Mouse (Mus musculus) neural tube, embryonic 11.5 days (tissue): ENCODE measurements around the gene Aars2. TPM values are rescaled to one million over a fixed set of nuclear protein-coding genes. Genes with fewer than 3 reads are reported as not detected.
A peak's percentile ranks its signal among the peaks of the same experiment; 100 is the strongest.

ENCODE experiments used
- ATAC-seq: fragments of 200-750 bp; cut with Nextera tagmentation; 2 replicates; pipeline ENCODE4 v1.8.0; 2017; ENCODE audit warnings: moderate number of reproducible peaks, mild to moderate bottlenecking, moderate TSS enrichment, moderate library complexity; ENCODE audit not compliant: insufficient read depth, low FRiP score, low TSS enrichment
- DNase-seq: peaks from one replicate; pipeline ENCODE4 v3.0.0-alpha.2; 2015; ENCODE audit warnings: low spot score
- H3K27ac ChIP-seq: fragments of 300-500 bp; sonication (generic); 2 replicates; pipeline ENCODE4 v1.5.1; 2014; ENCODE audit warnings: low read depth, mild to moderate bottlenecking, low read length
- H3K27me3 ChIP-seq: fragments of 300-500 bp; sonication (generic); 2 replicates; pipeline ENCODE4 v1.6.1; 2014; ENCODE audit warnings: mild to moderate bottlenecking, low read length, mixed read lengths; ENCODE audit not compliant: control insufficient read depth, insufficient read depth
- H3K36me3 ChIP-seq: fragments of 300-500 bp; sonication (generic); 2 replicates; pipeline ENCODE4 v1.6.1; 2014; ENCODE audit warnings: mild to moderate bottlenecking, low read length, moderate library complexity, mixed read lengths; ENCODE audit not compliant: control insufficient read depth, insufficient read depth
- H3K4me1 ChIP-seq: fragments of 300-500 bp; sonication (generic); 2 replicates; pipeline ENCODE4 v1.6.1; 2014; ENCODE audit warnings: low read length, mixed read lengths; ENCODE audit not compliant: control insufficient read depth, insufficient read depth
- H3K4me2 ChIP-seq: fragments of 300-500 bp; sonication (generic); 2 replicates; pipeline ENCODE4 v1.6.1; 2014; ENCODE audit warnings: low read depth, mild to moderate bottlenecking, moderate library complexity
- H3K4me3 ChIP-seq: fragments of 300-500 bp; sonication (generic); 2 replicates; pipeline ENCODE4 v1.5.1; 2014; ENCODE audit warnings: low read depth, low read length
- H3K9ac ChIP-seq: fragments of 300-500 bp; sonication (generic); 2 replicates; pipeline ENCODE4 v1.6.1; 2014; ENCODE audit warnings: mild to moderate bottlenecking, low read length
- H3K9me3 ChIP-seq: fragments of 300-500 bp; sonication (generic); 2 replicates; pipeline ENCODE4 v1.6.1; 2016; ENCODE audit warnings: low read length; ENCODE audit not compliant: control insufficient read depth
- WGBS: fragments of 180-500 bp; shearing (Covaris S2); extraction: QIAGEN DNeasy Blood & Tissue Kit; methylation state at CpG from one replicate; pipeline ENCODE4 v1.1.7; 2014; 5-methylcytosine and 5-hydroxymethylcytosine counted together
- polyA plus RNA-seq: library from polyadenylated mRNA; unstranded; fragments of >200 nt; fragmentation: Nextera tagmentation; extraction: Ambion mirVana; gene quantifications from 2 replicates; pipeline ENCODE4 v1.2.1, GENCODE M21; 2014

Gene Aars2
- polyA plus RNA-seq, 1 experiment from 2014 or later = 18.6 TPM

DNA sequence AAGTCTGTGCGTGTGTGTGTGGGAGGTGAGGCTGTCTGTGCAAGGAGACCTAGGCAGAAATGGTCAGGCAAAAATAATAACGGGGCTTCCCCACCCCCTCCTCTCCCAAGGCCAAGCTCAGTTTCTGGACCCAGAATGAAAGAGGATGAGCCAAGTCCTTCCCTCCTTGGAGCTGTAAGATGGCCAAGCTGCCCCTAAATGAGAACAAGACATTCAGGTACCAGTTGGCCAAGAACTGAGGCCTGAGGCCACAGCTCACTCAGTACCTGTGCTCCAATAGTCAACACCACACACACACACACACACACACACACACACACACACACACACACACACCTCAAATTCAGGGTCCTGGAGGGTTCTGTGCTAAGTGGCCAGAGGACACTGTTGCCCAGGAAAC is 36.1 kb downstream of the Aars2 start:
- Histone ChIP-seq H3K9ac (no peak overlapping the region), H3K4me2 (no peak overlapping the region), H3K9me3 (no peaks in the 10 kb centered on the region), H3K4me3 (no peak overlapping the region), H3K36me3 (0 out of 2 replicates have a peak, but pooled peaks cover 2% of the 10 kb centered on the region), H3K27me3 (peaks cover 55% of the 10 kb centered on the region), H3K27ac (no peak overlapping the region), H3K4me1 (peaks cover 12% of the 10 kb centered on the region)
- DNase-seq (no peak), ATAC-seq (no peak)
- 90% methylated on average over 2 of the region's 2 CpGs for WGBS

DNA sequence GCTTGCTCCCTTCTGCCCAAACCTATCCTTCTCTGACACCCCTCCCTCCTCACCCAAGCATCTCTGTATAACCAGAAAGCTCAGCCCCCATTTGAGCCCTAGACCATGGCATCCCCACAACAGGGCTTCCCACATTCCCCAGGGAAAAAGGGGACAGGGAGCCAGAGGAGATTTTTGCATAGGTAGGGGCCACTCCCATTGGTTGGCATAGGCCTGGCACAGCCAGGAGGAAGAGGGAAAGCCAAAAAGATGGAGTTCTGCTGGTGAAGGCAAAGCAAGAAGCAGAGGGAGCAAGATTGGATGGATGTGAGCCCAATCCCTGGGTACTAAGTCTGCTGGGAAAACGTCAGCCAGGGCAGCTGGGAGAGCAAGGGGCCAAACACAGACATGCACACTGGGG is 36.5 kb downstream of the Aars2 start:
- H3K4me1 ChIP-seq = peaks cover 12% of the 10 kb centered on the region
- no peak for DNase-seq
- no peak overlapping the region for H3K4me2 ChIP-seq
- H3K27ac ChIP-seq = no peak overlapping the region
- peaks cover 57% of the 10 kb centered on the region for H3K27me3 ChIP-seq
- no peak overlapping the region for H3K9ac ChIP-seq
- H3K9me3 ChIP-seq = no peaks in the 10 kb centered on the region
- 0 out of 2 replicates have a peak, but pooled peaks cover 2% of the 10 kb centered on the region for H3K36me3 ChIP-seq
- no peak for ATAC-seq
- 42% methylated on average over 1 of the region's 1 CpGs for WGBS
- H3K4me3 ChIP-seq = no peak overlapping the region

DNA sequence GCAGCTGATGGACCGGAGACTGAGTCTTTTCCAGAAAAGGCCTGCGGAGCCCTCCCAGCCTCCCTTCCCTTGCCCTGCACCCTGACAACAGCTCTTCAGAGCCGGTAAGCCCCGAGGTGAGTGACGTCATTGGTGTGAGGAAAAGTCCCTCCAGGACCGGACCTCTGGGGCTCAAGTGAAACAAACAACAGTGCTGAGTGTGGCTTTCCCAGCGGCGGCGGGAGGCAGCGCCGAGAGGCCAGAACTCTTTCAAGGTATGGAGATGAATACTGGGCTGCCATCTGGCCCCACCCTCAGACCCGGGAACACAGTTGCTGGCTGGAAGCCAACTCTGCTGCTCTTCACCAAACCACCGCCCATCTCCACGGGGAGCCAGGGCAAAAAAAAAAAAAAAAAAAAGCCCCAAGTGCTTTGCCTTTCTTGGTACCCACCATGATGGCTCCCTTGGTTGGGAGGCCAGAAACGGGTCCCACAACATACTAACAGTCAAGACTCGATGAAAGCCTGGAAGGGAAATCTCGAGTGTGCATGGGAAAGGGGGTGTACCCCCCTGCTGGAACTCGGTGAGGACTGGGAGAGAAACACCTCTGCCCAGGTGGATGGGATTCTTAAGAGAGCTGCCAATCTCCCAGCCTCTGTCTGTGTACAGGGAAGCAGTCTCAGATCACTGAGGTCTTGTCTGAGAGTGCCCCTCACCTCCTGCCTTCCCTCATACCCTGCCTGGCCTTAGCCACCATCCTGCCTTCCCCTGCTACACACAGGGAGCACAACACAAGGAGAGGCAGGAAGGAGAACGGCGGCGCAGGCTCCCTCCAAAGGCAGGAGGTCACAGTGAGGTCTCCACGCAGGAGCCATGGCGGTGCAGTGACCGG is 37.6 kb downstream of the Aars2 start:
- no peak overlapping the region for H3K27ac ChIP-seq
- 0 out of 2 replicates have a peak overlapping the region, but pooled peaks have one; percentile 4 for H3K4me3 ChIP-seq
- peaks cover 58% of the 10 kb centered on the region for H3K27me3 ChIP-seq
- peaks cover 12% of the 10 kb centered on the region for H3K4me1 ChIP-seq
- peak; percentile 61 for DNase-seq
- WGBS = 3% methylated on average over 24 of the region's 24 CpGs
- no peak overlapping the region for H3K9ac ChIP-seq
- ATAC-seq = peak; percentile 24; the same call in 1 of the 2 replicates
- peak overlapping the region; percentile 18; the same call in 1 of the 2 replicates for H3K4me2 ChIP-seq
- H3K9me3 ChIP-seq = no peaks in the 10 kb centered on the region
- H3K36me3 ChIP-seq = 0 out of 2 replicates have a peak, but pooled peaks cover 2% of the 10 kb centered on the region

DNA sequence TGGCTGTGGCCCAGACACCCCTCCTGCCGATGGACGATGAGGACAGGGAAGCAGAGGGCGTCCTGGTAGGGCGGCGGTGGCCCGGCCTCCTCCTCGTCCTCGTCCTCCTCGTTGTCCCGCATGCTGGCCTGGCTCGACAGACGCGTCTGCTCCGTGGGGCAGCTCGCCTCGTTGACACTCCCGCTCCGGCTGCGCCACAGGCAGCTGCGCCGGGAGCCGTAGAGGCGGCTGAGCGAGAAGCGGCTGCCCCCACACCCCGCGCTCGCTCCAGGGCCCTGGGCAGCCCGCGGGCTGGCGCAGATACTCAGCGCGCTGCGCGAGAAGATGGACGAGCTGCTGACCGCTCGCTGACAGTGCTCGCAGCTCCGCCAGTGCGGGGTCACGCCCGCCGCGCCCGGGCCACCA is 38.2 kb downstream of the Aars2 start:
- DNase-seq = peak; percentile 58
- Histone ChIP-seq H3K4me3 (peak overlapping the region; percentile 1; the same call in 1 of the 2 replicates), H3K4me2 (peak overlapping the region; percentile 34), H3K27ac (no peak overlapping the region), H3K9me3 (no peaks in the 10 kb centered on the region), H3K36me3 (0 out of 2 replicates have a peak, but pooled peaks cover 2% of the 10 kb centered on the region), H3K27me3 (peaks cover 58% of the 10 kb centered on the region), H3K4me1 (peaks cover 12% of the 10 kb centered on the region), H3K9ac (no peak overlapping the region)
- ATAC-seq = no peak
- WGBS = 1% methylated on average over 43 of the region's 46 CpGs

DNA sequence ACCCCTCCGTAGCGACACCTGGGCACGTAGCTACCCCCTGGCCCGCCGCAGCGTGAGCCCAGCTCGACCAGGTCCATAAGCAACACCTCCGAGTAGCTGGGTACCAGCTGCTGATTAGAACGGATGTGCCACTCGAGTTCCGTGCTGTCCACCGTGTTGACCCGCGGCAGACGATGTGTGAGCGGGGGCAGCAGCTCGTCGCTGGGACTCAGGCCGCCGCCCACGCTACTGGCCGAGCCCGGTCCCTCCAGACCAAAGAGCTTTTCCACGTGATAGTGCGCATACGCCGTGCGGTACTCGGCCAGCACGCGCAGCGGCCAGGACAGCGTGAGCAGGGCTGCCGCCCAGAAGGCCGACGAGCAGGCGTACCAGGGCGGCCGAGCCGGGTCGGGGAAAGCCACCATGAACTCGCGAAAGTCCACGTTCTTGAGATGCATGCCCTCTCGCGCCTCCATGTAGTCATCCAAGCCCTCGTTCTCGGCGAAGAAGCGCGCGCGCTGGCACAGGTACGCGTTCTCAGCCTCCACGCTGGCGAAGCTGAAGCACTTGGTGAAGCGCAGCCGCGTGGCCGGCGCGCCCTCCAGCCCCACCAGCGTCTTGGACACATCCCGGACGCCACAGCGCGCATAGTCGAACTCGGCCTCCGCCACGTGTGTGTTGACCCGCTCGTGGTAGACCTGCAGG is 38.8 kb downstream of the Aars2 start:
- peaks cover 15% of the 10 kb centered on the region for H3K4me1 ChIP-seq
- 0 out of 2 replicates have a peak, but pooled peaks cover 2% of the 10 kb centered on the region for H3K36me3 ChIP-seq
- H3K9me3 ChIP-seq = no peaks in the 10 kb centered on the region
- H3K9ac ChIP-seq = no peak overlapping the region
- DNase-seq (peak; percentile 44), ATAC-seq (no peak)
- 4% methylated on average over 68 of the region's 74 CpGs for WGBS
- peak overlapping the region; percentile 34 for H3K4me2 ChIP-seq
- peaks cover 55% of the 10 kb centered on the region for H3K27me3 ChIP-seq
- H3K4me3 ChIP-seq = peak overlapping the region; percentile 1; the same call in 1 of the 2 replicates
- H3K27ac ChIP-seq = no peak overlapping the region

DNA sequence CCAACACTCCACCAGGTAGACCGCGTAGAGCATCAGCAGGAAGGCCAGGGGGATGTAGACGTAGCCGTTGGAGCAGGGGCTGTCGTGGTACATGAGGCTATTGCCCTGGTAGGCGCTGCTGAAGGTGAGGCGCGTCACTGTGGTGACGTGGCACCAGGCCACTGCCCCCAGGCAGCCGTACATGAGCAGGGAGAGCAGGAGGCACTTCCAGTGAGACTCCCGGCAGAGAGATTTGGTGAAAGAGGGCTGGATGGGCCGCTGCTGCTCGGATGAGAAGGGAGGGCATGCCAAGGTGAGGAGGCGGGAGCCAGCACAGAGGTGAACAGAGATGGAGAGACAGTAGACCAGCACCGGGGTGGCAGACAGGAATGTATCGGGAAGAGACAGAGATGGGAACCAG is 40.3 kb downstream of the Aars2 start:
- Histone ChIP-seq H3K4me1 (peaks cover 16% of the 10 kb centered on the region), H3K9ac (no peak overlapping the region), H3K9me3 (no peaks in the 10 kb centered on the region), H3K4me2 (no peak overlapping the region), H3K27me3 (peaks cover 55% of the 10 kb centered on the region), H3K27ac (no peak overlapping the region), H3K36me3 (0 out of 2 replicates have a peak, but pooled peaks cover 2% of the 10 kb centered on the region), H3K4me3 (no peak overlapping the region)
- ATAC-seq (no peak), DNase-seq (no peak)
- 68% methylated on average over 16 of the region's 16 CpGs for WGBS

DNA sequence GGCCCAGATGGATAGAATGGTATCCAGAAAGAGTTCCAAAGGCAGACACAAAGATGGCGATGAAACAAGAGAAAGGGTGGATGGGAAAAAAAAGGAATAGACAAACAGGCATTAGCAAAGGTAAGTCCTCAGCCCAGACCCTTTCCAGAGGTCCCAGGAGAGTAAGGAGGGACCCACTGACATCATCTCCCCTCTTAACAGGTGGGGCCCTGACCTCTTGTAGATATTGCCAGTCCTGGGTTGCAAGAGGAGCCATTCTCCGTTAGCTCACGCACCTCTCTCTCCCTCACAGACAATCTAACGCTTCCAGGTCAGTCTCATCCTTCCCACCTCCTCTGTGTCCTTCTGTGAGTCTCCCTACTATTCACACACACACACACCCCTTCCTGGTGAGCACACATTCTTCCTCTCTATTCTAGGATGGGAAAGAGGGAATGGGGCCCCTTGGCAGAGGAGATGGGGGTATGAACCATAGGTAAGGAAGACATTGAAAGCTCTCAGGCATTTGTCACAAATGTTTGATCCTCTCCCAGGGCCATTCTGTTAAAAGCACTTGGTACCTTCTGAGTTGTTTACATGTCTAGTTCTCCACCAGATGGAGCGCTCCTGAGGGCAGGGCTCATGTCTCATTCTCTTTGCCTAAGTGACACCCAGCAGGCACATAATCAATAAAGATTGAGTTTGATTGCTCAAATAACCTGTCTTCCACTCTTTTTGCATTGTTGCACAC is 41.0 kb downstream of the Aars2 start:
- no peak for DNase-seq
- Histone ChIP-seq H3K4me2 (no peak overlapping the region), H3K27ac (no peak overlapping the region), H3K9ac (no peak overlapping the region), H3K4me3 (no peak overlapping the region), H3K36me3 (0 out of 2 replicates have a peak, but pooled peaks cover 2% of the 10 kb centered on the region), H3K27me3 (peaks cover 53% of the 10 kb centered on the region), H3K4me1 (peaks cover 16% of the 10 kb centered on the region), H3K9me3 (no peaks in the 10 kb centered on the region)
- WGBS = 82% methylated on average over 5 of the region's 5 CpGs
- ATAC-seq = no peak
